Mouse (Mus musculus) forebrain, embryonic 11.5 days (tissue): ENCODE results near the gene Foxo3. TPM values are rescaled to one million over a fixed set of nuclear protein-coding genes. Genes with fewer than 3 reads are reported as not detected.

Source experiments
- ATAC-seq: fragments of 200-750 bp; cut with Nextera tagmentation; replicated peaks from 2 replicates; pipeline ENCODE4 v1.8.0; 2017; ENCODE audit warnings: moderate TSS enrichment; ENCODE audit not compliant: low FRiP score
- DNase-seq: peaks from one replicate; pipeline ENCODE4 v3.0.0-alpha.2; 2017; ENCODE audit warnings: low spot score
- H3K27ac ChIP-seq: fragments of 300-500 bp; sonication (generic); 2 replicates; pipeline ENCODE4 v1.5.1; 2014; ENCODE audit warnings: low read depth, low read length
- H3K27me3 ChIP-seq: fragments of 300-500 bp; sonication (generic); 2 replicates; pipeline ENCODE4 v1.6.1; 2014; ENCODE audit warnings: mild to moderate bottlenecking, low read length, mixed read lengths; ENCODE audit not compliant: control insufficient read depth, insufficient read depth
- H3K36me3 ChIP-seq: fragments of 300-500 bp; sonication (generic); 2 replicates; pipeline ENCODE4 v1.6.1; 2014; ENCODE audit warnings: mild to moderate bottlenecking, low read length, moderate library complexity, mixed read lengths; ENCODE audit not compliant: control insufficient read depth, insufficient read depth
- H3K4me1 ChIP-seq: fragments of 300-500 bp; sonication (generic); replicated peaks from 2 replicates; pipeline ENCODE4 v1.6.1; 2014; ENCODE audit warnings: low read length, mixed read lengths; ENCODE audit not compliant: control insufficient read depth, insufficient read depth
- H3K4me2 ChIP-seq: fragments of 300-500 bp; sonication (generic); 2 replicates; pipeline ENCODE4 v1.6.1; 2014; ENCODE audit warnings: low read depth, mild to moderate bottlenecking, low read length, moderate library complexity, mixed read lengths; ENCODE audit not compliant: severe bottlenecking
- H3K4me3 ChIP-seq: fragments of 300-500 bp; sonication (generic); 2 replicates; pipeline ENCODE4 v1.5.1; 2014; ENCODE audit warnings: low read depth, low read length
- H3K9ac ChIP-seq: fragments of 300-500 bp; sonication (generic); 2 replicates; pipeline ENCODE4 v1.6.1; 2014; ENCODE audit warnings: low read length
- H3K9me3 ChIP-seq: fragments of 300-500 bp; sonication (generic); 2 replicates; pipeline ENCODE4 v1.6.1; 2016; ENCODE audit warnings: low read length, mixed read lengths; ENCODE audit not compliant: control insufficient read depth
- WGBS: fragments of 180-500 bp; shearing (Covaris S2); extraction: QIAGEN DNeasy Blood & Tissue Kit; methylation state at CpG from one replicate; pipeline ENCODE4 v1.1.7; 2014; 5-methylcytosine and 5-hydroxymethylcytosine counted together
- polyA plus RNA-seq: library from polyadenylated mRNA; unstranded; fragments of >200 nt; fragmentation: Nextera tagmentation; extraction: Ambion mirVana; gene quantifications from 2 replicates; pipeline ENCODE4 v1.2.1, GENCODE M21; 2014

The Foxo3 gene
- polyA plus RNA-seq, 1 experiment from 2014 or later, result 4.2 TPM

DNA sequence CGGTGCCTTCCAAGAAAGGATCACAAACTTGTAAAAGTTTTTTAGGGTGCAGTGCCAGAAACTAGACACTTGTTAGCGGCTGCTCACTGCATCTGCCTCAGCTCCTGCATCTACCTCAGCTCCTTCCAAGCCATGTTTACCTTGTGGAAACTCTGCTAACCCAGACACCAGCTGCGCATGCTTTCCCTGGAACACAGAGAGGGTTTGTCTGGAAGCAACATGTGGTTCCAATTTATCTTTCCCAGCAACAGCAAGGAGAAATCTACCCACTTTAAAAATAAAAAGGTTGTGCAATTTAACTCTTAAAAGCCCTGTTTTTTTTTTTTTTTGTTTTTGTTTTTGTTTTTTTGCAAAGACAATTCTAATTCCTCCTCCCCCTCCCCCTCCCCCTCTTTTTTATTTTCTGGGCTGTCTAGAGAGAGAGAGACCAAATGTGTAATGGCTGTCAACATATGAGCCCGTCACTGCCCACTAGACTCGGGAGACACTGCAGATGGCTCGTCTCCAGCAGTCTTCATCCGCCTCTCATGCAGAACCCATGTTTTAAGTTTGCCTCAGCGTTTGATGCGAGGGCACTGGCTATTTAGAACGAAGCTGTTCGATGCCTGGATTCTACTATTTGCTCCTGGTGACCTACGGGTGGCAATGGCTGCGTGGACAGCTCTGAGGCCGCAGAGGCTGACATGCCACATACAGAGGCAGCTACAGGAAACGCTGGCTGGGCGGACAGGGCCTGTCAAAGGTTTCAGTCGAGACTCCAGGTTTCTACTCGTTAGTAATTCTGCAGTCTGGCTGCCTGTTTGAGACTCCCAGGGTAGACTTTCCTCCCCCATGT is 73.0 kb downstream of the Foxo3 start:
- ATAC-seq, result no peak
- Histone ChIP-seq H3K27ac (no peak overlapping the region), H3K4me3 (no peak overlapping the region), H3K4me2 (no peak overlapping the region), H3K9ac (no peak overlapping the region), H3K9me3 (no peaks in the 10 kb centered on the region), H3K4me1 (peaks cover 2% of the 10 kb centered on the region; the same call in 1 of the 2 replicates), H3K36me3 (no peaks in the 10 kb centered on the region), H3K27me3 (no peaks in the 10 kb centered on the region)
- no peak for DNase-seq
- 74% methylated on average over 18 of the region's 18 CpGs for WGBS

DNA sequence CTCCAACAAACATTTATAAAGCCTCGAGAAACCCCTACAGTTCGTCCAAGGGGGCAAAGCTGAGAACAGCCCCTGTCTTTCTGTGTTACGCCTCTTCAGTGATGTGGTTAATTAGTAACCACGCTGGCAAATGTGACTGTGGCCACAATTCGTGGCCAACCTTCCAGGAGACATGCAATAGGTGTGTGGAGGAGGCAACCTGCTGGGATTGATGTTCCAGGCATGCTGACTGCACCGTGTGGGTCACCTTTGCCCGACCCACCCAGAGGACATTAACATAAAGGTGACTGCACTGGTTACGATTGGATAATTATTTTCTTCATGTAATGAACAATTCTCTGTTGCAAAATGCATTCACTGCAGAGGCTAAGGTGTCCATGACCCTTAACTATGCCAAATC is 74.0 kb downstream of the Foxo3 start:
- no peak for ATAC-seq
- Histone ChIP-seq H3K4me2 (no peak overlapping the region), H3K4me3 (no peak overlapping the region), H3K27ac (no peak overlapping the region), H3K36me3 (no peaks in the 10 kb centered on the region), H3K27me3 (no peaks in the 10 kb centered on the region), H3K9ac (no peak overlapping the region), H3K9me3 (no peaks in the 10 kb centered on the region), H3K4me1 (peaks cover 2% of the 10 kb centered on the region; the same call in 1 of the 2 replicates)
- WGBS, result 83% methylated on average over 8 of the region's 8 CpGs
- DNase-seq, result no peak

DNA sequence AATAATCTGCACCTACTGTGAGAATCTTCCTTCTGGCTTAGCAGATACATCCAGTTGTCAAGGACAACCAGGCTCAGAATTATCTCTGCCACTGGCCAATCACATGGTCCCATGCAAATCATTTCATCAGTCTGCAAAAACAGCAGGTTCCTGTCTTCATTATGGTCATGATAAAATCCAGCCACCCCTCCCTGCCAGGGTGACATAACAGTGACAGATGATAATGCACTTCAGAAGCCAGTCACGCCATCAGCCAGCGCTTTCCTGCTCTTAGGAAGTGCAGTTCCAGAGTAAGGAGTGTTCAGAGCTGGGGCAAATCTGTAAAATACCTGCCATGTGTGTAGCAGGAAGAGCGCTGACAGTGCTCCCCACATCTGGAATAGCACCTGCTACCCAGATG is 77.1 kb downstream of the Foxo3 start:
- Histone ChIP-seq H3K4me3 (no peak overlapping the region), H3K4me1 (peaks cover 2% of the 10 kb centered on the region; the same call in 1 of the 2 replicates), H3K4me2 (no peak overlapping the region), H3K9me3 (peaks cover 3% of the 10 kb centered on the region; the same call in 1 of the 2 replicates), H3K27ac (no peak overlapping the region), H3K36me3 (peaks cover 5% of the 10 kb centered on the region), H3K9ac (no peak overlapping the region), H3K27me3 (no peaks in the 10 kb centered on the region)
- no peak for DNase-seq
- 85% methylated on average over 3 of the region's 3 CpGs for WGBS
- no peak for ATAC-seq

DNA sequence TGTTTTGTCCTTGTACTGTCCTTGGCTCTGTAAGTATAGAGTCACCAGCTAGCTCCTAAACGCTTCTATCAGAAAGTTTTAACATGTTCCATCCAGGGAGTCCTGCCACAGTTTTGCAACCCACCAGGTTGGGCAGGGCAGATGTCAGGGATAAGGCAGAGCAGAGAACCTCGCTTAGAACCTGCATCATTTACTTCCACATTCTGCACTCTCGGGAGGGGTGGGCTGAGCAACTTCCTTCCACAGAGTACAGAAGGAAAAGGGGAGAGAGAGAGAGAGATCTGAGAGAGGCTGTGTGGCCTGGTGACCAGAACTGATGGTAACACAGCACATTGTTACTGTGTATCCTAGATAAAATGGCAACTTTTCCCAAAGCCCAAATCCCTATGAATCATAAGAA is 77.9 kb downstream of the Foxo3 start:
- WGBS, result 87% methylated on average over 3 of the region's 3 CpGs
- no peak overlapping the region for H3K4me2 ChIP-seq
- H3K9me3 ChIP-seq, result peaks cover 3% of the 10 kb centered on the region; the same call in 1 of the 2 replicates
- H3K27ac ChIP-seq, result no peak overlapping the region
- no peak for ATAC-seq
- H3K4me1 ChIP-seq, result peaks cover 2% of the 10 kb centered on the region; the same call in 1 of the 2 replicates
- no peak overlapping the region for H3K4me3 ChIP-seq
- H3K36me3 ChIP-seq, result peaks cover 5% of the 10 kb centered on the region
- H3K27me3 ChIP-seq, result no peaks in the 10 kb centered on the region
- no peak overlapping the region for H3K9ac ChIP-seq
- DNase-seq, result no peak

DNA sequence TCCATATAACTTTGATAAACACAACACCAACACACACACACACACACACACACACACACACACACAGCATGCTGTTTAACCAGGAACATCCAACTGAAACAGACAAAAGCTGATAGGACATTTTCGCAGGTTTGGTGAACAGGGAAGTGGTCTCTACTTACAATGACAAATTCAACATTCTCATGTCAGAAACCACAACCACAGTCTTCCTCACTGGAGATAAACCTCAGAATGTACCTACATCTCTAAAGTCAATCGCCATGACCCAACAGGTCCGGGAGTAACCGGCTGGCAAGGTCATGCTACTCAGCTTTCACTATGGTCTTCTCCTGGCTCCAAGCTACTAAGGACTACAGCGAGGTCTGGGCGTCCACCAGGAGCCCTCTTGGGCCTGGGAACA is 81.8 kb downstream of the Foxo3 start:
- DNase-seq, result no peak
- no peak overlapping the region for H3K4me3 ChIP-seq
- H3K4me1 ChIP-seq, result no peaks in the 10 kb centered on the region
- WGBS, result 87% methylated on average over 6 of the region's 6 CpGs
- H3K4me2 ChIP-seq, result no peak overlapping the region
- peaks cover 5% of the 10 kb centered on the region for H3K36me3 ChIP-seq
- no peaks in the 10 kb centered on the region for H3K27me3 ChIP-seq
- no peak overlapping the region for H3K9ac ChIP-seq
- H3K27ac ChIP-seq, result no peak overlapping the region
- no peak for ATAC-seq
- H3K9me3 ChIP-seq, result peaks cover 3% of the 10 kb centered on the region; the same call in 1 of the 2 replicates

DNA sequence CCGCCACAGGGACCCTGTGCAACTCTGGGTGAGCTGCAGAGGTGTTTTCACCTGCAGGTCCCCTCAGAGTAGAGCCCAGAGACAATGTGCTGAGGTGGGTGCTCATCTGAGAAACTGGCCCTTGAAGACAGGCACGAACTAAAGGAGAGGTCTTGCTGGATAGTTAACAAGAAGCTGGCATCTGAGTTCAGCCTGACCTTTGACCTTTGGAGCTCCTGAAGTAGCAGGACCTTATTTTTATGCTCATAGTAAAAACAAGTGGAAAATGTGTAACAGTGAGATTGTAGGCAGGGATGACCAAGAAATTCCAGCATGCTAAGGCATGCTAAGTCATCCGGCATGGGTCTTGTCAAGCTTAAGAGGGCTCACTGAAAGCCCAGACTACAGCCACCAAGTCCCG is 82.6 kb downstream of the Foxo3 start:
- Histone ChIP-seq H3K36me3 (peaks cover 5% of the 10 kb centered on the region), H3K9me3 (peaks cover 3% of the 10 kb centered on the region; the same call in 1 of the 2 replicates), H3K4me2 (no peak overlapping the region), H3K4me1 (no peaks in the 10 kb centered on the region), H3K4me3 (no peak overlapping the region), H3K27ac (no peak overlapping the region), H3K27me3 (no peaks in the 10 kb centered on the region), H3K9ac (no peak overlapping the region)
- DNase-seq (no peak), ATAC-seq (no peak)
- WGBS, result 79% methylated on average over 4 of the region's 4 CpGs

DNA sequence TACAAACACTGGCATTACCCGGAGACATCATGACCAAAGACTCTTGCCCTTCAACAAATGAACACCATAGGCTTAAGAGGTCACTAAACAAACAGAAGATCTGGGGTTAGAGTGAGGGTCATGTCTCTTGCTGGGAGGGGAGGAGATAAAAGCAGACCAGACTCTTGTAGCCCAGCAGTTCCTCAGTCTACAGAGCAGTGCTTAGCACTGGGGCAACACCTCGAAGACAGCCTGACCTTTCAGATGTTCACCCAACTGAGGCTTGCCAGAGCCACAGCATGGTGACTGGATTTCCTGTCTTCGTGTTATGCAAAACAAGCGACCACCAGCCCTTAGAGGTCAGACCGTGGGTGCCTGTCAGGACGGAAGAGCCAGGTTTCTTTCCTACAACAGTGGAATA is 83.6 kb downstream of the Foxo3 start:
- WGBS, result 36% methylated on average over 6 of the region's 6 CpGs
- Histone ChIP-seq H3K4me1 (no peaks in the 10 kb centered on the region), H3K27ac (no peak overlapping the region), H3K27me3 (no peaks in the 10 kb centered on the region), H3K9me3 (peaks cover 3% of the 10 kb centered on the region; the same call in 1 of the 2 replicates), H3K9ac (no peak overlapping the region), H3K36me3 (peaks cover 5% of the 10 kb centered on the region), H3K4me3 (no peak overlapping the region), H3K4me2 (no peak overlapping the region)
- ATAC-seq (no peak), DNase-seq (no peak)

DNA sequence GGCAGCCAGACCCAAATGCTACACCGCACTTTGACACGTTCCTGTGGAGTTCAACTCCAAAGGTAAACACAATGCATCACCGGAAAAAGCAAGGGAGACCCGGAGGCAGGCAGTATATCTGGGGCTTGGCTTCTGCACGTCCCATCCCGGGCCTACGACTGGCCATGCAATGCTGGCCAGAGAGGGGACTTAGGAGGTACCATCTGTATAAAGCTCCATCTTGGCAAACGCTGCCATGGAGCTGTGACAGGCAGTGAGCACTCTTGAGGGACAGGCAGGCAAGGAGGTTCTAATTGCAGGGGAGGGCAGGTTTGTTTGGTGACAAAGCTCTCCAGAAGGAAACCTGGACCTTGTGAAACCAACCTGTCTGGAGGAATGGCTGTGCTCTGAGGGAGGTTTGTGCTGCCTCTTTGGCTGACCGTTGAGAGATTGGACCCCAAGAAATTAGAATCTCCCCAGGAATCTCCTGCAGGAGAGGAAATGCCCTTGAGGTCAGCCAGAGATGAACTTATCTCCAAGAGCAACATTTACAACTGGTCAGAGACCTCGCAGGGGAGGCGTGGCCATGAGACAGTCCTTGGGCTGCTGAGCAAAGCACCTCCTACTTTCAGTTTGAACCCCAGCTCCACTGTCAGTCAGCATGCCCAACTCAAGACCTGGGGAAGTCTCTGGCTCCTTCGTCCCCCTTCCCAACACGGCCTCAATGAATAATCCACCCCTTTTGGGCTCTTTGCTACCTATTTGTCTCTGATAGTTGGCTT is 86.7 kb downstream of the Foxo3 start:
- no peaks in the 10 kb centered on the region for H3K27me3 ChIP-seq
- no peak overlapping the region for H3K4me2 ChIP-seq
- H3K9me3 ChIP-seq, result no peaks in the 10 kb centered on the region
- 88% methylated on average over 13 of the region's 13 CpGs for WGBS
- no peak overlapping the region for H3K4me3 ChIP-seq
- no peaks in the 10 kb centered on the region for H3K36me3 ChIP-seq
- no peak for DNase-seq
- ATAC-seq, result no peak
- no peak overlapping the region for H3K27ac ChIP-seq
- H3K9ac ChIP-seq, result no peak overlapping the region
- H3K4me1 ChIP-seq, result no peaks in the 10 kb centered on the region
